Mouse (Mus musculus): ENCODE data around the gene Nicn1. TPM values are rescaled to one million over a fixed set of nuclear protein-coding genes. Genes with fewer than 3 reads are reported as not detected.

The Nicn1 gene
- polyA plus RNA-seq, 1 experiment, result 37.9 TPM

DNA sequence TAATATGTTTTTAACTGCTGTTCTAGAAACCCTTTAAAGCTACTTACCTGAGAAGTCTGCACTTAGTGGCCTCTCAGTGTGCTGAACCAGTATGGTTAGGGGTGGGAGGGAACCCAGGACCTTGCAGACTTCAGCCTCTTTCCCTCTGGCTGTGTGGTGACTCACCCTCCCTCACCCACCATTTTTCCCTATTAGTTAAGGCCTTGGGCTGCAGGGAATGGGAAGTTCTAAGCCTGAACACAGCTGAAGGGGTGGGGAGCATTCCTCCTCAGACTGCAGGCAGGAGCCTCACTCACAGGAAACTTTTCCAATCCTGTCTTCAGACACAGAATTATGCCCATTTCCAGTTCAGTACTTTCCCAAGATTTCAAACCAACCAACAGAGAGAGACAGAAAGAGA, 51.6 kb downstream of the Nicn1 start:
- peaks cover 12% of the 10 kb centered on the region for H3K79me2 ChIP-seq (ENCODE audit: control insufficient read depth, insufficient read depth)
- TF ChIP-seq TCF3 (IDR thresholded peaks at IDR 0.05; ENCODE audit: insufficient read length, low read depth) (no peak), MYOD1 (IDR thresholded peaks at IDR 0.05; ENCODE audit: control insufficient read depth in 1 of 3, insufficient read length in 2 of 3, low read depth in 2 of 3) (no peak), CEBPB (IDR thresholded peaks at IDR 0.05; ENCODE audit: insufficient read depth, poor library complexity, severe bottlenecking) (no peak), SRF (IDR thresholded peaks at IDR 0.05; ENCODE audit: control insufficient read depth, insufficient read length, low read depth) (no peak), MYOG (IDR thresholded peaks at IDR 0.05; ENCODE audit: control insufficient read depth in 1 of 3, insufficient read depth in 1 of 3, insufficient read length in 2 of 3, low read depth in 2 of 3) (no peak), POLR2AphosphoS2 (IDR thresholded peaks at IDR 0.05; ENCODE audit: insufficient read length, low read depth) (peak; percentile 17), REST (IDR thresholded peaks at IDR 0.05; ENCODE audit: insufficient read depth, insufficient read length) (no peak), MAX (IDR thresholded peaks at IDR 0.05; ENCODE audit: low read depth) (no peak)
- H3K4me2 ChIP-seq (ENCODE audit: low read depth), result peak overlapping the region; percentile 94
- H3K36me3 ChIP-seq (ENCODE audit: control insufficient read depth, insufficient read depth), result no peaks in the 10 kb centered on the region
- no peaks in the 10 kb centered on the region for H3K27me3 ChIP-seq (ENCODE audit: control insufficient read depth, insufficient read depth, insufficient read length)
- H3K4me3 ChIP-seq, result no peak overlapping the region
- H3ac ChIP-seq (ENCODE audit: control insufficient read depth, insufficient read length), result no peak overlapping the region

GRCm38 (mm10) chr9:108342301-108342831, 52.1 kb downstream of the Nicn1 start:
- H3K4me3 ChIP-seq, result no peak overlapping the region
- TF ChIP-seq POLR2AphosphoS2 (IDR thresholded peaks at IDR 0.05; ENCODE audit: insufficient read length, low read depth) (no peak), USF1 (IDR thresholded peaks at IDR 0.05; ENCODE audit: low read depth) (no peak), POLR2A (IDR thresholded peaks at IDR 0.05; ENCODE audit: insufficient read length, low read depth) (no peak), CEBPB (IDR thresholded peaks at IDR 0.05; ENCODE audit: insufficient read depth, poor library complexity, severe bottlenecking) (no peak), TCF3 (IDR thresholded peaks at IDR 0.05; ENCODE audit: insufficient read length, low read depth) (no peak), MAX (IDR thresholded peaks at IDR 0.05; ENCODE audit: low read depth) (no peak), SRF (IDR thresholded peaks at IDR 0.05; ENCODE audit: control insufficient read depth, insufficient read length, low read depth) (no peak), MYOD1 (IDR thresholded peaks at IDR 0.05; ENCODE audit: control insufficient read depth in 1 of 3, insufficient read length in 2 of 3, low read depth in 2 of 3) (no peak), TCF12 (IDR thresholded peaks at IDR 0.05; ENCODE audit: insufficient read depth, poor library complexity, severe bottlenecking) (no peak), REST (IDR thresholded peaks at IDR 0.05; ENCODE audit: insufficient read depth, insufficient read length) (no peak), MYOG (IDR thresholded peaks at IDR 0.05; ENCODE audit: control insufficient read depth in 1 of 3, insufficient read depth in 1 of 3, insufficient read length in 2 of 3, low read depth in 2 of 3) (no peak)
- no peak overlapping the region for H3ac ChIP-seq (ENCODE audit: control insufficient read depth, insufficient read length)
- H3K36me3 ChIP-seq (ENCODE audit: control insufficient read depth, insufficient read depth), result no peaks in the 10 kb centered on the region
- H3K27me3 ChIP-seq (ENCODE audit: control insufficient read depth, insufficient read depth, insufficient read length), result no peaks in the 10 kb centered on the region
- peaks cover 12% of the 10 kb centered on the region for H3K79me2 ChIP-seq (ENCODE audit: control insufficient read depth, insufficient read depth)
- H3K4me2 ChIP-seq (ENCODE audit: low read depth), result peak overlapping the region; percentile 94

- H3K79me2 ChIP-seq (ENCODE audit: control insufficient read depth, insufficient read depth), result peaks cover 16% of the 10 kb centered on the region
- H3K27me3 ChIP-seq (ENCODE audit: control insufficient read depth, insufficient read depth, insufficient read length), result no peaks in the 10 kb centered on the region
- H3ac ChIP-seq (ENCODE audit: control insufficient read depth, insufficient read length), result no peak overlapping the region
- no peaks in the 10 kb centered on the region for H3K36me3 ChIP-seq (ENCODE audit: control insufficient read depth, insufficient read depth)
- H3K4me2 ChIP-seq (ENCODE audit: low read depth), result no peak overlapping the region
- no peak overlapping the region for H3K4me3 ChIP-seq
- TF ChIP-seq MYOD1 (IDR thresholded peaks at IDR 0.05; ENCODE audit: control insufficient read depth in 1 of 3, insufficient read length in 2 of 3, low read depth in 2 of 3), result no peak
- no peak for TF ChIP-seq TCF3 (IDR thresholded peaks at IDR 0.05; ENCODE audit: insufficient read length, low read depth)
- TF ChIP-seq USF1 (IDR thresholded peaks at IDR 0.05; ENCODE audit: low read depth), result no peak
- TF ChIP-seq POLR2AphosphoS2 (IDR thresholded peaks at IDR 0.05; ENCODE audit: insufficient read length, low read depth), result no peak
- no peak for TF ChIP-seq TCF12 (IDR thresholded peaks at IDR 0.05; ENCODE audit: insufficient read depth, poor library complexity, severe bottlenecking)
- TF ChIP-seq SRF (IDR thresholded peaks at IDR 0.05; ENCODE audit: control insufficient read depth, insufficient read length, low read depth), result no peak
- TF ChIP-seq REST (IDR thresholded peaks at IDR 0.05; ENCODE audit: insufficient read depth, insufficient read length), result no peak
- no peak for TF ChIP-seq E2F4 (IDR thresholded peaks at IDR 0.05; ENCODE audit: insufficient read depth)
- TF ChIP-seq MAX (IDR thresholded peaks at IDR 0.05; ENCODE audit: low read depth), result no peak
- no peak for TF ChIP-seq POLR2A (IDR thresholded peaks at IDR 0.05; ENCODE audit: insufficient read length, low read depth)
Observed at GRCm38 (mm10) chr9:108343331-108343730, 53.1 kb downstream of the Nicn1 start.

DNA sequence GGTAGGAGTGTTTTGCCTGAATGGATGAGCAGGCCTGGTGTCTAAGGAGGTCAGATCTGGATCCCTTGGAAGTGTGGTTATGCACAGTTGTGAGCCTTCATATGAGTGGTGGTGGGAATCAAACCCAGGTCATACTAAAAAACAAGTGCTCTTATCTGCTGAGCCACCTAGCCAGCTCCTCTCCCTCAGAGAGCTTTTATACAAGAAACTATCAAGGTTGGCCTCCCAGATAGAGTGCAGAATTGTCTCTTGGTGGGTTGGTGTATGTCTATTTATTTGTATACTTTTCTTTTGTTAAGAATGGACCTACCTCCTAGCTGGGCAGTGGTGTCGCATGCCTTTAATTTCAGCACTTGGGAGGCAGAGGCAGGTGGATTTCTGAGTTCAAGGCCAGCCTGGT, 53.6 kb downstream of the Nicn1 start:
- Histone ChIP-seq H3K4me2 (ENCODE audit: low read depth) (no peak overlapping the region), H3K79me2 (ENCODE audit: control insufficient read depth, insufficient read depth) (peaks cover 21% of the 10 kb centered on the region)

DNA sequence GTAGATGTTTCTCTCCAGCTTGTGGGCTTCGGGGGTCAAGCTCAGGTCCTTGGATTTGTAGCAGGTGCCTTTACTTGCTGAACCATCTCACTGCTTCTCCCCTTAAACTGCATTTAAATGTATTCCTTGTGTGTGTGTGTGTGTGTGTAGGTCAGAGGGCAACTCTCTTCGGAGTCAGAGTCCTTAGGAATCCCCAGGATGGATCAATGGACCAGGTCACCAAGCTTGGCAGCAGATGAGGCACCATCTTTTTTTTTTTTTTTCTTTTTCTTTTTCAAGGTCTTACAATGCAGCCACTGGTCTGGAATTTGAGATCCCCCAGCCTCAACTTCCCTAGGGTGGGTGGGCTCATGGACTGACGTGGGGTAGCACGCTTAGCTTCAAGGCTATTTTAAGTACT, 54.2 kb downstream of the Nicn1 start:
- no peak overlapping the region for H3ac ChIP-seq (ENCODE audit: control insufficient read depth, insufficient read length)
- TF ChIP-seq TCF12 (IDR thresholded peaks at IDR 0.05; ENCODE audit: insufficient read depth, poor library complexity, severe bottlenecking) (no peak), SRF (IDR thresholded peaks at IDR 0.05; ENCODE audit: control insufficient read depth, insufficient read length, low read depth) (no peak), CEBPB (IDR thresholded peaks at IDR 0.05; ENCODE audit: insufficient read depth, poor library complexity, severe bottlenecking) (no peak), TCF3 (IDR thresholded peaks at IDR 0.05; ENCODE audit: insufficient read length, low read depth) (no peak), POLR2A (IDR thresholded peaks at IDR 0.05; ENCODE audit: insufficient read length, low read depth) (no peak), USF1 (IDR thresholded peaks at IDR 0.05; ENCODE audit: low read depth) (no peak)
- H3K27me3 ChIP-seq (ENCODE audit: control insufficient read depth, insufficient read depth, insufficient read length), result no peaks in the 10 kb centered on the region
- peaks cover 26% of the 10 kb centered on the region for H3K79me2 ChIP-seq (ENCODE audit: control insufficient read depth, insufficient read depth)
- H3K4me2 ChIP-seq (ENCODE audit: low read depth), result no peak overlapping the region
- no peaks in the 10 kb centered on the region for H3K36me3 ChIP-seq (ENCODE audit: control insufficient read depth, insufficient read depth)
- H3K4me3 ChIP-seq, result no peak overlapping the region

More for the DNA sequence above, 53.6 kb downstream of the Nicn1 start:
- TF ChIP-seq POLR2A (IDR thresholded peaks at IDR 0.05; ENCODE audit: insufficient read length, low read depth), result no peak
- TF ChIP-seq TCF3 (IDR thresholded peaks at IDR 0.05; ENCODE audit: insufficient read length, low read depth), result no peak
- Histone ChIP-seq H3K27me3 (ENCODE audit: control insufficient read depth, insufficient read depth, insufficient read length) (no peaks in the 10 kb centered on the region), H3K4me3 (no peak overlapping the region), H3ac (ENCODE audit: control insufficient read depth, insufficient read length) (no peak overlapping the region), H3K36me3 (ENCODE audit: control insufficient read depth, insufficient read depth) (no peaks in the 10 kb centered on the region)

Other genes with a start within 250 kb of the Nicn1 start
- 32.0 TPM for gene Gmppb, start 241.2 kb upstream of the Nicn1 start, polyA plus RNA-seq (2012; fragmentation: generic; extraction: Trizol)
- gene Amigo3, start 237.3 kb upstream of the Nicn1 start, polyA plus RNA-seq (2012; fragmentation: generic; extraction: Trizol), result 1.8 TPM
- gene Mst1, start 210.0 kb upstream of the Nicn1 start, polyA plus RNA-seq (2012; fragmentation: generic; extraction: Trizol), result 0.65 TPM
- 33.4 TPM for gene Rnf123, start 207.1 kb upstream of the Nicn1 start, polyA plus RNA-seq (2012; fragmentation: generic; extraction: Trizol)
- gene Apeh, start 195.8 kb upstream of the Nicn1 start, polyA plus RNA-seq (2012; fragmentation: generic; extraction: Trizol), result 59.0 TPM
- gene Bsn, start 100.0 kb upstream of the Nicn1 start, polyA plus RNA-seq (2012; fragmentation: generic; extraction: Trizol), result 0.56 TPM
- gene Dag1, start 26.5 kb upstream of the Nicn1 start, polyA plus RNA-seq (2012; fragmentation: generic; extraction: Trizol), result 195 TPM
- 2.1 TPM for gene Amt, start 6.4 kb downstream of the Nicn1 start, polyA plus RNA-seq (2012; fragmentation: generic; extraction: Trizol)
- 306 TPM for gene Rhoa, start 15.7 kb downstream of the Nicn1 start, polyA plus RNA-seq (2012; fragmentation: generic; extraction: Trizol)
- gene Tcta, start 15.7 kb downstream of the Nicn1 start, polyA plus RNA-seq (2012; fragmentation: generic; extraction: Trizol), result 29.8 TPM
- 393 TPM for gene Gpx1, start 48.5 kb downstream of the Nicn1 start, polyA plus RNA-seq (2012; fragmentation: generic; extraction: Trizol)
- 89.4 TPM for gene Usp4, start 57.4 kb downstream of the Nicn1 start, polyA plus RNA-seq (2012; fragmentation: generic; extraction: Trizol)
- gene 1700102P08Rik, start 102.4 kb downstream of the Nicn1 start, polyA plus RNA-seq (2012; fragmentation: generic; extraction: Trizol), result 0.17 TPM
- gene Ccdc36, start 138.1 kb downstream of the Nicn1 start, polyA plus RNA-seq (2012; fragmentation: generic; extraction: Trizol), result not detected
- gene BC048562, start 146.1 kb downstream of the Nicn1 start, polyA plus RNA-seq (2012; fragmentation: generic; extraction: Trizol), result not detected
- gene Ccdc71, start 170.1 kb downstream of the Nicn1 start, polyA plus RNA-seq (2012; fragmentation: generic; extraction: Trizol), result 30.4 TPM
- 3.7 TPM for gene Klhdc8b, start 171.2 kb downstream of the Nicn1 start, polyA plus RNA-seq (2012; fragmentation: generic; extraction: Trizol)
- 61.6 TPM for gene Lamb2, start 189.3 kb downstream of the Nicn1 start, polyA plus RNA-seq (2012; fragmentation: generic; extraction: Trizol)
- 86.6 TPM for gene Usp19, start 200.2 kb downstream of the Nicn1 start, polyA plus RNA-seq (2012; fragmentation: generic; extraction: Trizol)
- 168 TPM for gene Qars, start 217.3 kb downstream of the Nicn1 start, polyA plus RNA-seq (2012; fragmentation: generic; extraction: Trizol)
- gene Qrich1, start 226.4 kb downstream of the Nicn1 start, polyA plus RNA-seq (2012; fragmentation: generic; extraction: Trizol), result 44.0 TPM